Mouse (Mus musculus) heart, embryonic 14.5 days (tissue): ENCODE measurements around the gene Syt9. TPM values are rescaled to one million over a fixed set of nuclear protein-coding genes. Genes with fewer than 3 reads are reported as not detected.

Experiments used
- ATAC-seq: fragments of 200-750 bp; cut with Nextera tagmentation; 2 replicates; pipeline ENCODE4 v1.8.0; 2017; ENCODE audit warnings: low read depth, moderate TSS enrichment; ENCODE audit not compliant: insufficient number of reproducible peaks, insufficient read depth, low FRiP score
- H3K27ac ChIP-seq, 2 experiments: fragments of 200-500 bp in 1 of 2; fragments of 300-500 bp in 1 of 2; sonication (generic) in 1 of 2; replicated peaks in 1 of 2; 2 replicates each; pipeline ENCODE4 v1.5.1; 2012 to 2014; ENCODE audit warnings: low read depth in 2 of 2, low read length in 2 of 2, control low read depth in 1 of 2, mild to moderate bottlenecking in 1 of 2, mixed read lengths in 1 of 2; ENCODE audit not compliant: control insufficient read depth in 1 of 2, insufficient read depth in 1 of 2
- H3K27me3 ChIP-seq: fragments of 300-500 bp; sonication (generic); 2 replicates; pipeline ENCODE4 v1.6.1; 2014; ENCODE audit warnings: mild to moderate bottlenecking, low read length, control low read depth; ENCODE audit not compliant: control insufficient read depth, insufficient read depth
- H3K36me3 ChIP-seq: fragments of 300-500 bp; sonication (generic); 2 replicates; pipeline ENCODE4 v1.6.1; 2014; ENCODE audit warnings: mild to moderate bottlenecking, control low read depth, low read length, mixed read lengths; ENCODE audit not compliant: control insufficient read depth, insufficient read depth
- H3K4me1 ChIP-seq, 2 experiments: fragments of 200-500 bp in 1 of 2; fragments of 300-500 bp in 1 of 2; sonication (generic) in 1 of 2; 2 replicates each; pipeline ENCODE4 v1.6.1; 2012 to 2014; ENCODE audit warnings: low read length in 2 of 2, control low read depth in 1 of 2, mixed read lengths in 1 of 2; ENCODE audit not compliant: control insufficient read depth in 2 of 2, insufficient read depth in 2 of 2
- H3K4me2 ChIP-seq: fragments of 300-500 bp; sonication (generic); 2 replicates; pipeline ENCODE4 v1.6.1; 2014; ENCODE audit warnings: mild to moderate bottlenecking, low read length
- H3K4me3 ChIP-seq, 2 experiments: fragments of 200-500 bp in 1 of 2; fragments of 300-500 bp in 1 of 2; sonication (generic) in 1 of 2; 2 replicates each; pipeline ENCODE4 v1.5.1; 2012 to 2014; ENCODE audit warnings: low read length in 2 of 2, mild to moderate bottlenecking in 2 of 2, control low read depth in 1 of 2, low read depth in 1 of 2, moderate library complexity in 1 of 2; ENCODE audit not compliant: control insufficient read depth in 1 of 2, insufficient read depth in 1 of 2
- H3K9ac ChIP-seq: fragments of 300-500 bp; sonication (generic); 2 replicates; pipeline ENCODE4 v1.6.1; 2014; ENCODE audit warnings: mild to moderate bottlenecking, low read length
- H3K9me3 ChIP-seq: fragments of 300-500 bp; sonication (generic); 2 replicates; pipeline ENCODE4 v1.6.1; 2016; ENCODE audit warnings: low read length, control low read depth; ENCODE audit not compliant: control insufficient read depth
- WGBS: fragments of 180-500 bp; shearing (Covaris S2); extraction: QIAGEN DNeasy Blood & Tissue Kit; methylation state at CpG from one replicate; pipeline ENCODE4 v1.1.7; 2014; 5-methylcytosine and 5-hydroxymethylcytosine counted together
- polyA plus RNA-seq: library from polyadenylated mRNA; unstranded; fragments of >200 nt; fragmentation: Nextera tagmentation; extraction: Ambion mirVana; gene quantifications from 2 replicates; pipeline ENCODE4 v1.2.1, GENCODE M21; 2014

The Syt9 gene
- polyA plus RNA-seq, 1 experiment from 2014 or later = 0.54 TPM

DNA sequence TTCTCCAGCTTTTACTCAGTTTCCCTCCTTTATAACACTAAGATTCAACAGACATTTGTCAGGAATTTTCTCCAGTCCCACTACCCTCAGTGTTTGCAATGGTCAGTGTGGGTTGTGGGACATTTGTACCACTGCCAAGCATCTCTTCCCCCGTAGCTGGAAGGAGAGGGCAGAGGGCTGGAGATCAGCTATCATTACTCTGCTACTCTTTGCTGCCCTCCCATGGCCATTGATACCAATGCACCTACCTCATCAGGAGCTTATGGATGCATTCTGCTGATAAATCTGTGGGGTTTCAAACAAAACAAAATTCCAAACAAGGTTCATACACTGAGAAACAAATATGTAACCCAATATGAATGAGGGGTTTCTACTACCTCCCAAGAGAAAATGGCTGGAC, 155.8 kb downstream of the Syt9 start:
- H3K27ac ChIP-seq = no peak overlapping the region

DNA sequence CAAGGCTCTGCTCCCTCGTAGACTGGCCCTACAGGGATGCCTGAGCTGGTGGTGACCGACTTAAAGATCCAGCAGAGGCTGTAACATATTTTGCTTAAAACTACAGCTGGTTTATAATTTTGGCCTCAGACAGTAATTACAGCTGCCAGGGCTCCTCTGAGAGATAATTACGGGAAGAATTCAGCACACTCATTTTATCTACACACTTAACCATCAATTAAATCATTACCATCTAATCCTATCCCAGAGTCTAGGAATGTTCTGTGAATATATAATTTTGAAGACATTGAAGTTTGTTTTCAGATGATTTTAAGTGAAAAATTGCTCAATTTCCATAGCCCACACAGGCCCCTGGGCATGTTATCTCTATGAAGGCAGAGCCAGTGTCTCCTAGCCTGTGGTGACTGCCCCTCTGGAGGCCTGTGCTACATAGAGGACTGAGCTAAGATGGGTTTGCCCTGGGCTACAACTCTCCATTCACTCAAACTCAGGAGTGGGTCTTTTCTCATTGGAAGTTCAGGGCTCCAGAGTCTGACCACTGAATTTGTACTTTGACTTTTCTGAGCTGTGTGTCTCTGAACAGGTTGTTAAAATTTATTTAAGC, 157.7 kb downstream of the Syt9 start:
- no peak overlapping the region for H3K4me2 ChIP-seq
- H3K4me3 ChIP-seq = no peak overlapping the region
- H3K9ac ChIP-seq = no peak overlapping the region
- H3K4me1 ChIP-seq = no peaks in the 10 kb centered on the region
- WGBS = 71% methylated on average over 3 of the region's 3 CpGs
- H3K27me3 ChIP-seq = no peaks in the 10 kb centered on the region
- no peaks in the 10 kb centered on the region for H3K36me3 ChIP-seq
- no peak for ATAC-seq
- H3K27ac ChIP-seq = no peak overlapping the region
- H3K9me3 ChIP-seq = no peaks in the 10 kb centered on the region

More for the DNA sequence above, 155.8 kb downstream of the Syt9 start:
- WGBS = 8% methylated on average over 1 of the region's 1 CpGs
- H3K27me3 ChIP-seq = no peaks in the 10 kb centered on the region
- no peak overlapping the region for H3K4me2 ChIP-seq
- no peaks in the 10 kb centered on the region for H3K36me3 ChIP-seq
- H3K9ac ChIP-seq = no peak overlapping the region
- no peak overlapping the region for H3K4me3 ChIP-seq
- no peaks in the 10 kb centered on the region for H3K4me1 ChIP-seq
- ATAC-seq = no peak
- H3K9me3 ChIP-seq = no peaks in the 10 kb centered on the region

DNA sequence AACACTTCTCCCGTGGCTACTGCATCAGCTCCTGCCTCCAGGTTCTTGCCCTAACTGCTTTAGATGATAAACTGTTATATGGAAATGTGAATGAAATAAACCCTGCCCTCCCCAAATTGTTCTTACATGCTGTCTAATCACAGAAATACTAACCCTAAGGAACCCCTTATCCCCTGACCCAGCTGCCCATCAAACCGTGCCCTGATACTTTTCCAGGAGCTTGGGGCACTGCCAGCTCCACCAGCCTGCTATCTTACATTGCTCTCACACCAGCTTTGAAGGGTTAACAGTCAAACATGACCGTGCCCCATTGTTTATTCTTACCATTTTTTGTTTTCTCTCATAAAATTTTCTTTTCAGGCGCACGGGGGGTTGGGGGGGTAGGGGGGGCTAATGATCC, 158.8 kb downstream of the Syt9 start:
- Histone ChIP-seq H3K4me3 (no peak overlapping the region), H3K4me2 (no peak overlapping the region), H3K27ac (no peak overlapping the region), H3K9ac (no peak overlapping the region), H3K36me3 (no peaks in the 10 kb centered on the region), H3K9me3 (peaks cover 4% of the 10 kb centered on the region; the same call in 1 of the 2 replicates), H3K27me3 (no peaks in the 10 kb centered on the region), H3K4me1 (no peaks in the 10 kb centered on the region)
- WGBS = 69% methylated on average over 5 of the region's 5 CpGs
- no peak for ATAC-seq

DNA sequence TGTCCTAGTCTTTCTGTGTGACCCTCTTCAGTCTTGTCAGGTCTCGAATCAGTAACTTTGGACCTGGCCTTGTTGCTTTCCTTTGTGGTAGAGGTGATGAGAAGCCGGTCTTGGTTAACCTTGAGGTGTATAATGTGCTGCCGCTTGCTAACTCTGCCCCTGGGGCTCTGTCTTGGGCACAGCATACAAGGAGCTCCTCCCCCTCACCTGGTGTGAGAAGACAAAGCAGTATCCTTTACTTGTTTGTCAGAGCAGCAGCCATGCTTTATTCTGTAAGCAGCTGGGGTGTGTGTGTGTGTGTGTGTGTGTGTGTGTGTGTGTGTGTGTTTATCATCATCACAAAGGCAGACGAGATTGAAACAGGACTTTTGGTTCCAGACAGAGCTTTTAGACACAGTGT, 164.8 kb downstream of the Syt9 start:
- WGBS = 74% methylated on average over 4 of the region's 4 CpGs
- Histone ChIP-seq H3K4me1 (no peaks in the 10 kb centered on the region), H3K36me3 (no peaks in the 10 kb centered on the region), H3K27me3 (no peaks in the 10 kb centered on the region), H3K4me2 (no peak overlapping the region), H3K9me3 (peaks cover 4% of the 10 kb centered on the region; the same call in 1 of the 2 replicates), H3K27ac (no peak overlapping the region), H3K9ac (no peak overlapping the region), H3K4me3 (no peak overlapping the region)
- no peak for ATAC-seq

DNA sequence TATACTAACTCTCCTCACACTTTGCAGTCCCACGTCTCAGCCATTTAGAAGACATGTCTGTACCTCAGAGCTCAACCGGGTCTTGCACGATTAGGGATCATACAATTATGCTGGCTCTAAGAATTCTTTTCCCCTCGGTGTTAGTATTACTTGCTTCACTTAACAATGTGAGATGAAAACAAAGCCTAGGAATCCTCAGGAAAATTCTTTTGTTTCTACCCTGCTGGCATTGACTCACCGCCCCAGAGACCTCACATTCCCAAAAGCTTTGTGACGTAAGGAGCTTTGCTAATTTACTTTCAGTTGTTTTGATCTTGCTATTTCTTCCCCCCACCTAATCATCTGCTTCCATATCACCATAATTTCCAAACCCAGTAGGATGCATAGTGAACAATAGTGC, 166.0 kb downstream of the Syt9 start:
- no peaks in the 10 kb centered on the region for H3K36me3 ChIP-seq
- ATAC-seq = no peak

DNA sequence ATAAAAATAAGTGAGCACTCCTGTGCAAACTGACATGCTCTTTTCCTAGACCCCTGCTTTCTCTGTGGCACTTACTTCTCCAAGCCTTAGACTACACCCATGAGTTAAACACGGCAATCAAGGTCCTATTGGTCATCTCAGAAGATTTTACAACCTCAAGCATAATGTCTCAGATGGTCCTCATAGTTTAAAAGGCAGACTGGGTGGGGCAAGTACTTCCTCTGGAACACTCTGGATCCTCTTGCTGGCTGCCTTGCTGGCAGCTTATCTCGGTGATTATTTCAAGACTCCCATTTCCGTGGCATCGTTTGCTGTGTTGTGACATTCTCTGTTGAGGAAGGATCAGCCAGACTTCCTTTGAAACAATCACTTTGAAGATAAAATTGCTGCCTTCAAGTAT, 169.5 kb downstream of the Syt9 start:
- WGBS = 15% methylated on average over 4 of the region's 4 CpGs

More for the DNA sequence above, 166.0 kb downstream of the Syt9 start:
- H3K27me3 ChIP-seq = no peaks in the 10 kb centered on the region
- no peak overlapping the region for H3K27ac ChIP-seq
- H3K9me3 ChIP-seq = peaks cover 4% of the 10 kb centered on the region; the same call in 1 of the 2 replicates
- H3K4me1 ChIP-seq = no peaks in the 10 kb centered on the region
- no peak overlapping the region for H3K4me2 ChIP-seq
- H3K9ac ChIP-seq = no peak overlapping the region
- WGBS = 65% methylated on average over 6 of the region's 6 CpGs
- H3K4me3 ChIP-seq = no peak overlapping the region

DNA sequence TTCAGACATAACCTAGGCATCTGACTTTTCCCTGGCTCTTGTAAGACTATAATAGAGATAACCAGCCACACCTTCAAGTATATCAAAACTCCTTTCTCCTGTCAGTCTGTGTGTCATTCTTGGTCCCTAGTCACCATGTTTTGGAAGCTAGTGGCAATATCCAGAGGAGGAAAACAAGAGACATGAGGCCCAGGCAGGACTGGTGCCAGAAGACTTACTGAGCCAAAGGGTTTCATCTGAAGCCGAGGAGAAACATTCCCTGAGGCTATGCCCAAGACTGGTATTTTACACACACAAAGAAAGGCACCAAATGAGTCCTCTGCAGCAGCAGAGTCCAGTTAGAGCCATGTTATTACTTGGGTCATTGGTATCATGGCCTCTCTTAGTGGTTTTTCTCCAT, 174.5 kb downstream of the Syt9 start:
- Histone ChIP-seq H3K4me1 (no peaks in the 10 kb centered on the region), H3K4me3 (no peak overlapping the region), H3K9ac (no peak overlapping the region), H3K36me3 (no peaks in the 10 kb centered on the region), H3K4me2 (no peak overlapping the region), H3K27me3 (no peaks in the 10 kb centered on the region), H3K27ac (no peak overlapping the region), H3K9me3 (no peaks in the 10 kb centered on the region)
- WGBS = 55% methylated on average over 1 of the region's 1 CpGs
- no peak for ATAC-seq

More for the DNA sequence above, 169.5 kb downstream of the Syt9 start:
- Histone ChIP-seq H3K27me3 (no peaks in the 10 kb centered on the region), H3K4me3 (no peak overlapping the region), H3K4me1 (no peaks in the 10 kb centered on the region), H3K9ac (no peak overlapping the region), H3K9me3 (no peaks in the 10 kb centered on the region; the same call in 1 of the 2 replicates), H3K4me2 (no peak overlapping the region), H3K36me3 (no peaks in the 10 kb centered on the region), H3K27ac (no peak overlapping the region)
- no peak for ATAC-seq

DNA sequence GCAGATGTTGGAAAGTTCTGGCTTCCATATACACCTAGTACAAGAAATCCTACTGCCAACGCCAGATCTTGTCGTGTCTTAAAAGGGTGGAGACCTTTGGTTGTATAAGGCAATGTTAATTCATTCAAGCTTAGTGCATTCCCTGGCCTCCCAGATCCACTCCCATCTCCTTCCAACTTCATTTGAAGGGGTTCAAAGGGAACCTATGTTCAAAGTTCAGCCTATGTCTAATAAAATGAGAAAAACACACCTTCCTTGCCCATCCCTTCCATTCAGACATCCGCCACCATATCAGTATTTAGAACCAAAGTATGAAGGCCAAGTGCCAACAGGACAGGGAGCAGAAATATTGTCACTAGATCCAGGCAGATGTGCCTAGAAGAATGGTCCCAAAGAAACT, 177.3 kb downstream of the Syt9 start:
- ATAC-seq = no peak

More for the DNA sequence above, 177.3 kb downstream of the Syt9 start:
- Histone ChIP-seq H3K4me3 (no peak overlapping the region), H3K4me1 (no peaks in the 10 kb centered on the region), H3K27me3 (no peaks in the 10 kb centered on the region), H3K27ac (no peak overlapping the region), H3K9ac (no peak overlapping the region), H3K9me3 (no peaks in the 10 kb centered on the region), H3K36me3 (no peaks in the 10 kb centered on the region), H3K4me2 (no peak overlapping the region)
- 83% methylated on average over 3 of the region's 3 CpGs for WGBS
